8 mouse cellular contexts compared by ENCODE assay signal in the genomic region with DNA sequence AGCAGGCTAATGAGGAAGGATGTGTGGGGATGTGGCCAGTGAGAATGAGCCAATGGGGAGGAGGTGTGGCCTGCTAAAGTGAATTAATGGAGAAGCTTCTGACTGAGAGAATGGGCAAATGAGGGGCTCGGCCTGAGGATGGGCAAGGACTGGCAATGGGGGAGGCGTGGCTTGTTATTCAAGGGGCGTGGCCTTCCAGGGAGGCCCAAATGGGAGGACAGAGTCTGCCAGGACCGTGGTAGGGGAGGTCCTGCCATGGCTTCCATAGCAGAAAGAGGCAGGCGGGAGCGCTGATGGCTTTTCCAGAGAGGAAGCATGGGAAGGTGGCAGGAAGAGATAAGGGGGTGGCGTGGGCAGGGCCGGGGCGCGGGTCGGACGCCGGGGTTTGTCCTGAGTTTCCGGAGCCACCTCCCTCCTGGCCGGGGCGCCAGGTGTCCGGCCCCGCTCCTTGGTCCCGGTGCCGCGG. TPM values are rescaled to one million over a fixed set of nuclear protein-coding genes. Genes with fewer than 3 reads are reported as not detected.
DNase-seq lines count a peak whose midpoint lies in the region; ATAC-seq and TF ChIP-seq lines count a peak whose summit lies in the region.

No protein-coding gene starts in this region.

- no peaks in the 10 kb centered on the region for H3K36me3 ChIP-seq in ES-Bruce4 (ENCODE audit: control insufficient read depth, insufficient read depth, low read length, poor library complexity, severe bottlenecking)
- peaks cover 49% of the 10 kb centered on the region for H3K36me3 ChIP-seq in heart, embryonic 12.5 days
- H3K36me3 ChIP-seq in kidney, embryonic 14.5 days (ENCODE audit: control insufficient read depth, insufficient read depth, low read length) = peaks cover 3% of the 10 kb centered on the region; the same call in 1 of the 2 replicates

- peak; percentile 75 for ATAC-seq in heart, embryonic 12.5 days (ENCODE audit: insufficient number of reproducible peaks, low FRiP score)
- peak; percentile 76 for ATAC-seq in kidney, embryonic 14.5 days (ENCODE audit: low FRiP score, low TSS enrichment)

- no peak overlapping the region for H3K27ac ChIP-seq in ES-Bruce4 (ENCODE audit: insufficient read depth, low read length)
- peak overlapping the region; percentile 50 for H3K27ac ChIP-seq in heart, embryonic 12.5 days (ENCODE audit: poor library complexity, severe bottlenecking)
- H3K27ac ChIP-seq in kidney, embryonic 14.5 days (ENCODE audit: low read depth, low read length) = 0 out of 2 replicates have a peak overlapping the region, but pooled peaks have one; percentile 14

- peak overlapping the region; percentile 65 for H3K4me2 ChIP-seq in heart, embryonic 12.5 days
- H3K4me2 ChIP-seq in kidney, embryonic 14.5 days (replicated peaks; ENCODE audit: low read depth, low read length) = peak overlapping the region; percentile 54

- H3K9me3 ChIP-seq in ES-Bruce4 (replicated peaks; ENCODE audit: control insufficient read depth, insufficient read depth, low read length, poor library complexity, severe bottlenecking) = no peaks in the 10 kb centered on the region
- H3K9me3 ChIP-seq in heart, embryonic 12.5 days (replicated peaks) = peaks cover 6% of the 10 kb centered on the region; the same call in 1 of the 2 replicates
- H3K9me3 ChIP-seq in kidney, embryonic 14.5 days (ENCODE audit: control insufficient read depth, low read length) = no peaks in the 10 kb centered on the region

- TF ChIP-seq CTCF in ES-Bruce4 (IDR thresholded peaks at IDR 0.05; ENCODE audit: low read depth, low read length) = no peak

- no peak for TF ChIP-seq EP300 in ES-Bruce4 (IDR thresholded peaks at IDR 0.05; ENCODE audit: insufficient read depth, low read depth, low read length)

- DNase-seq in embryo, embryonic 11 days = peak; percentile 65
- DNase-seq in lung, postnatal 10 days = peak; percentile 94
- DNase-seq in spleen, postnatal 36 days (ENCODE audit: low spot score in 2 of 2) = peak; percentile 39 to 41
- no peak for DNase-seq in frontal cortex, postnatal 25 days (ENCODE audit: low spot score in 2 of 2)
- no peak for DNase-seq in natural killer cell, adult 2 months (ENCODE audit: low spot score in 2 of 2)

- H3K4me1 ChIP-seq in ES-Bruce4 (ENCODE audit: control insufficient read depth, insufficient read depth, low read length) = peaks cover 5% of the 10 kb centered on the region
- peaks cover 23% of the 10 kb centered on the region for H3K4me1 ChIP-seq in heart, embryonic 12.5 days (replicated peaks)
- H3K4me1 ChIP-seq in kidney, embryonic 14.5 days (ENCODE audit: control insufficient read depth, insufficient read depth, low read length) = peaks cover 5% of the 10 kb centered on the region; the same call in 1 of the 2 replicates

- peak; percentile 18 for TF ChIP-seq POLR2A in ES-Bruce4 (IDR thresholded peaks at IDR 0.05; ENCODE audit: insufficient read depth, low read length)

- peak overlapping the region; percentile 55 for H3K4me3 ChIP-seq in ES-Bruce4 (ENCODE audit: low read depth, low read length)
- H3K4me3 ChIP-seq in heart, embryonic 12.5 days = peak overlapping the region; percentile 29
- peak overlapping the region; percentile 30 for H3K4me3 ChIP-seq in kidney, embryonic 14.5 days (ENCODE audit: low read length)

- peak overlapping the region; percentile 62 for H3K9ac ChIP-seq in ES-Bruce4 (ENCODE audit: low read depth, poor library complexity, severe bottlenecking)
- H3K9ac ChIP-seq in heart, embryonic 12.5 days = peak overlapping the region; percentile 46
- H3K9ac ChIP-seq in kidney, embryonic 14.5 days (ENCODE audit: low read depth, low read length) = 0 out of 2 replicates have a peak overlapping the region, but pooled peaks have one; percentile 12

- whole genome bisulfite sequencing in heart, embryonic 12.5 days = 7% methylated on average over 21 of the region's 21 CpGs
- WGBS in kidney, embryonic 14.5 days = 3% methylated on average over 20 of the region's 21 CpGs

- no peaks in the 10 kb centered on the region for H3K27me3 ChIP-seq in ES-Bruce4 (ENCODE audit: control insufficient read depth, insufficient read depth, low read length, poor library complexity, severe bottlenecking)
- H3K27me3 ChIP-seq in heart, embryonic 12.5 days (replicated peaks) = no peaks in the 10 kb centered on the region
- no peaks in the 10 kb centered on the region for H3K27me3 ChIP-seq in kidney, embryonic 14.5 days (ENCODE audit: control insufficient read depth, insufficient read depth, low read length)

RNA-seq across cellular contexts. Expression of a gene that starts 9.1 kb away (rescaled TPM):
- polyA plus RNA-seq in ES-Bruce4 (2011; ENCODE audit: insufficient read depth, insufficient read length, low read depth, missing spikeins) = 283 and 299 TPM in 2 replicates
- polyA plus RNA-seq in heart, embryonic 12.5 days (2016; fragmentation: Nextera tagmentation; extraction: Ambion mirVana) = 122 and 126 TPM in 2 replicates
- 203 and 216 TPM in 2 replicates for polyA plus RNA-seq in kidney, embryonic 14.5 days (2014; fragmentation: Nextera tagmentation; extraction: Ambion mirVana)

RNA-seq across cellular contexts. Expression of a gene that starts 12.4 kb away (rescaled TPM):
- 4.6 and 4.9 TPM in 2 replicates for polyA plus RNA-seq in ES-Bruce4 (2011; ENCODE audit: insufficient read depth, insufficient read length, low read depth, missing spikeins)
- 35.2 and 37.9 TPM in 2 replicates for polyA plus RNA-seq in heart, embryonic 12.5 days (2016; fragmentation: Nextera tagmentation; extraction: Ambion mirVana)
- polyA plus RNA-seq in kidney, embryonic 14.5 days (2014; fragmentation: Nextera tagmentation; extraction: Ambion mirVana) = 17.7 and 22.3 TPM in 2 replicates

RNA-seq across cellular contexts. Expression of a gene that starts 32.8 kb away (rescaled TPM):
- 93.1 and 101 TPM in 2 replicates for polyA plus RNA-seq in ES-Bruce4 (2011; ENCODE audit: insufficient read depth, insufficient read length, low read depth, missing spikeins)
- polyA plus RNA-seq in heart, embryonic 12.5 days (2016; fragmentation: Nextera tagmentation; extraction: Ambion mirVana) = 759 and 790 TPM in 2 replicates
- 811 and 907 TPM in 2 replicates for polyA plus RNA-seq in kidney, embryonic 14.5 days (2014; fragmentation: Nextera tagmentation; extraction: Ambion mirVana)

Comparison
In these comparisons a context has a peak if more than half of its experiments do, and no peak if none do; other contexts are left out.
1. H3K9ac ChIP-seq: peak in every context shown above with its lines; median percentile 62 in ES-Bruce4; 46 in heart, embryonic 12.5 days; 12 in kidney, embryonic 14.5 days.
2. DNase-seq: peak in embryo, embryonic 11 days (single experiment), lung, postnatal 10 days (single experiment) and spleen, postnatal 36 days (2 of 2); none in frontal cortex, postnatal 25 days (0 of 2) and natural killer cell, adult 2 months (0 of 2).
3. Peak in every context shown above with its lines, with median percentiles within 50 percentile points of each other: H3K4me3 ChIP-seq.